Mouse (Mus musculus) G1E (cell line): ENCODE results near the gene Carm1. TPM values are rescaled to one million over a fixed set of nuclear protein-coding genes. Genes with fewer than 3 reads are reported as not detected.

Source experiments
- ATAC-seq: 2 replicates; pipeline ENCODE4 v1.8.0; 2016; ENCODE audit warnings: mild to moderate bottlenecking; ENCODE audit not compliant: insufficient number of reproducible peaks, poor library complexity, low FRiP score, severe bottlenecking; ENCODE audit errors: extremely low read depth
- DNase-seq: peaks from one replicate; pipeline ENCODE4 v3.0.0; 2012; ENCODE audit warnings: low spot score
- H3K27me3 ChIP-seq: 2 replicates; pipeline ENCODE4 v1.6.1; 2012; ENCODE audit warnings: mild to moderate bottlenecking, low read length, inconsistent platforms; ENCODE audit not compliant: insufficient read depth
- H3K36me3 ChIP-seq: replicated peaks from 2 replicates; pipeline ENCODE3; 2012; ENCODE audit warnings: mild to moderate bottlenecking, inconsistent platforms
- H3K4me1 ChIP-seq: 2 replicates; pipeline ENCODE4 v1.6.1; 2012; ENCODE audit warnings: low read depth, low read length, inconsistent platforms, mixed read lengths; ENCODE audit not compliant: insufficient read depth
- H3K4me3 ChIP-seq: 2 replicates; pipeline ENCODE4 v1.5.1; 2012; ENCODE audit warnings: low read depth, mild to moderate bottlenecking, inconsistent platforms, low read length, moderate library complexity, mixed read lengths
- H3K9me3 ChIP-seq: replicated peaks from 2 replicates; pipeline ENCODE4 v1.6.1; 2012; ENCODE audit warnings: inconsistent platforms
- CTCF ChIP-seq: IDR thresholded peaks from 2 replicates; pipeline ENCODE4 v1.5.1; 2012; ENCODE audit warnings: low read depth, low read length, inconsistent platforms, mixed read lengths
- GATA1 ChIP-seq: IDR thresholded peaks from 2 replicates; pipeline ENCODE4 v1.6.1; 2012; ENCODE audit warnings: borderline replicate concordance, low read length, inconsistent platforms, mixed read lengths
- GATA2 ChIP-seq: IDR thresholded peaks from 2 replicates; pipeline ENCODE4 v1.6.1; 2012; ENCODE audit warnings: low read depth, low read length, inconsistent platforms, borderline replicate concordance
- POLR2AphosphoS5 ChIP-seq: IDR thresholded peaks from 2 replicates; pipeline ENCODE4 v1.6.1; 2012; ENCODE audit warnings: low read depth, low read length, inconsistent platforms; ENCODE audit not compliant: insufficient replicate concordance
- TAL1 ChIP-seq: conservative IDR thresholded peaks from 2 replicates; pipeline ENCODE4 v1.6.1; 2012; ENCODE audit warnings: low read depth, low read length, inconsistent platforms, mixed read lengths
- polyA plus RNA-seq: library from polyadenylated mRNA; stranded (reverse); fragments of >175 nt; gene quantifications from 2 replicates; pipeline ENCODE4 v1.2.3, GENCODE M21; 2012
- total RNA-seq, 2 experiments: library from RNA; stranded (forward) in 1 of 2; stranded (reverse) in 1 of 2; fragments of 200-1000 nt in 1 of 2; fragments of >200 nt in 1 of 2; fragmentation: Nextera tagmentation in 1 of 2; gene quantifications; 2 replicates each; pipeline ENCODE4 v1.2.3; 2014 to 2017

The Carm1 gene
- total and polyA plus RNA-seq, 3 experiments = 12.5 to 143 (median 71.9) TPM

- H3K27me3 ChIP-seq = no peaks in the 10 kb centered on the region
- peaks cover 97% of the 10 kb centered on the region for H3K36me3 ChIP-seq
- no peaks in the 10 kb centered on the region for H3K9me3 ChIP-seq
- ATAC-seq (no peak), DNase-seq (no peak)
- H3K4me1 ChIP-seq = peaks cover 14% of the 10 kb centered on the region; the same call in 1 of the 2 replicates
- TF ChIP-seq POLR2AphosphoS5 (no peak), GATA1 (no peak), GATA2 (no peak), TAL1 (no peak), CTCF (no peak)
- no peak overlapping the region for H3K4me3 ChIP-seq
Observed at GRCm38 (mm10) chr9:21585401-21585800, 38.7 kb downstream of the Carm1 start.

- DNase-seq = no peak
- TF ChIP-seq GATA2 = no peak
- TF ChIP-seq GATA1 = no peak
- TF ChIP-seq CTCF = no peak
- no peak for TF ChIP-seq POLR2AphosphoS5
- TF ChIP-seq TAL1 = no peak
- Histone ChIP-seq H3K36me3 (peaks cover 90% of the 10 kb centered on the region), H3K27me3 (no peaks in the 10 kb centered on the region), H3K4me3 (no peak overlapping the region), H3K4me1 (peaks cover 33% of the 10 kb centered on the region), H3K9me3 (no peaks in the 10 kb centered on the region)
- ATAC-seq = no peak
Observed at GRCm38 (mm10) chr9:21587678-21588349, 41.1 kb downstream of the Carm1 start.

GRCm38 (mm10) chr9:21588350-21588749, 41.7 kb downstream of the Carm1 start:
- peaks cover 86% of the 10 kb centered on the region for H3K36me3 ChIP-seq
- TF ChIP-seq POLR2AphosphoS5 (no peak), GATA2 (no peak), CTCF (no peak), GATA1 (no peak), TAL1 (no peak)

GRCm38 (mm10) chr9:21589538-21589937, 42.8 kb downstream of the Carm1 start:
- Histone ChIP-seq H3K36me3 (peaks cover 87% of the 10 kb centered on the region), H3K9me3 (no peaks in the 10 kb centered on the region), H3K4me3 (no peak overlapping the region), H3K27me3 (no peaks in the 10 kb centered on the region), H3K4me1 (peaks cover 48% of the 10 kb centered on the region)
- DNase-seq (no peak), ATAC-seq (no peak)
- no peak for TF ChIP-seq GATA1
- TF ChIP-seq TAL1 = no peak
- no peak for TF ChIP-seq GATA2
- no peak for TF ChIP-seq POLR2AphosphoS5
- TF ChIP-seq CTCF = no peak

More at GRCm38 (mm10) chr9:21588350-21588749, 41.7 kb downstream of the Carm1 start:
- Histone ChIP-seq H3K9me3 (no peaks in the 10 kb centered on the region), H3K27me3 (no peaks in the 10 kb centered on the region), H3K4me3 (no peak overlapping the region), H3K4me1 (peaks cover 36% of the 10 kb centered on the region)
- ATAC-seq (no peak), DNase-seq (no peak)

GRCm38 (mm10) chr9:21591127-21591830, 44.6 kb downstream of the Carm1 start:
- TF ChIP-seq CTCF (no peak), TAL1 (no peak), GATA1 (no peak), GATA2 (no peak), POLR2AphosphoS5 (no peak)
- peaks cover 59% of the 10 kb centered on the region for H3K4me1 ChIP-seq
- no peaks in the 10 kb centered on the region for H3K9me3 ChIP-seq
- no peak for ATAC-seq
- no peaks in the 10 kb centered on the region for H3K27me3 ChIP-seq
- H3K36me3 ChIP-seq = peaks cover 86% of the 10 kb centered on the region
- no peak for DNase-seq
- peak overlapping the region; percentile 2; the same call in 1 of the 2 replicates for H3K4me3 ChIP-seq

GRCm38 (mm10) chr9:21591831-21592702, 45.4 kb downstream of the Carm1 start:
- TF ChIP-seq POLR2AphosphoS5 (no peak), TAL1 (no peak), GATA2 (no peak), GATA1 (no peak), CTCF (no peak)
- H3K27me3 ChIP-seq = no peaks in the 10 kb centered on the region
- H3K36me3 ChIP-seq = peaks cover 86% of the 10 kb centered on the region
- DNase-seq (peak; percentile 44), ATAC-seq (peak; percentile 15; the same call in 1 of the 2 replicates)
- peak overlapping the region; percentile 90 for H3K4me3 ChIP-seq
- peaks cover 59% of the 10 kb centered on the region for H3K4me1 ChIP-seq
- H3K9me3 ChIP-seq = no peaks in the 10 kb centered on the region
